Mouse (Mus musculus) embryonic facial prominence, embryonic 11.5 days (tissue): Measurements from ENCODE around the gene Pabpn1. TPM values are rescaled to one million over a fixed set of nuclear protein-coding genes. Genes with fewer than 3 reads are reported as not detected.

Experiments used
- ATAC-seq: fragments of 200-750 bp; cut with Nextera tagmentation; replicated peaks from 2 replicates; pipeline ENCODE4 v1.8.0; 2017; ENCODE audit warnings: low read depth; ENCODE audit not compliant: insufficient number of reproducible peaks, low FRiP score, low TSS enrichment
- DNase-seq: peaks from one replicate; pipeline ENCODE4 v3.0.0-alpha.2; 2015; ENCODE audit warnings: low spot score
- H3K27ac ChIP-seq: fragments of 300-500 bp; sonication (generic); replicated peaks from 2 replicates; pipeline ENCODE4 v1.5.1; 2014; ENCODE audit warnings: mild to moderate bottlenecking, low read depth, low read length, control low read depth
- H3K27me3 ChIP-seq: fragments of 300-500 bp; sonication (generic); 2 replicates; pipeline ENCODE4 v1.6.1; 2014; ENCODE audit warnings: mild to moderate bottlenecking, low read length, moderate library complexity, mixed read lengths; ENCODE audit not compliant: control insufficient read depth, insufficient read depth
- H3K36me3 ChIP-seq: fragments of 300-500 bp; sonication (generic); replicated peaks from 2 replicates; pipeline ENCODE4 v1.6.1; 2014; ENCODE audit warnings: low read depth, mild to moderate bottlenecking, low read length, moderate library complexity, mixed read lengths; ENCODE audit not compliant: control insufficient read depth, insufficient read depth
- H3K4me1 ChIP-seq: fragments of 300-500 bp; sonication (generic); 2 replicates; pipeline ENCODE4 v1.6.1; 2014; ENCODE audit warnings: low read length, mixed read lengths; ENCODE audit not compliant: control insufficient read depth, insufficient read depth
- H3K4me2 ChIP-seq: fragments of 300-500 bp; sonication (generic); 2 replicates; pipeline ENCODE4 v1.6.1; 2014; ENCODE audit warnings: low read depth, mild to moderate bottlenecking, control low read depth, low read length, moderate library complexity
- H3K4me3 ChIP-seq: fragments of 300-500 bp; sonication (generic); 2 replicates; pipeline ENCODE4 v1.5.1; 2014; ENCODE audit warnings: low read depth, low read length, control low read depth
- H3K9ac ChIP-seq: fragments of 300-500 bp; sonication (generic); replicated peaks from 2 replicates; pipeline ENCODE4 v1.6.1; 2014; ENCODE audit warnings: mild to moderate bottlenecking, control low read depth, low read length
- H3K9me3 ChIP-seq: fragments of 300-500 bp; sonication (generic); replicated peaks from 2 replicates; pipeline ENCODE4 v1.6.1; 2016; ENCODE audit warnings: mild to moderate bottlenecking, low read length, inconsistent platforms, mixed read lengths; ENCODE audit not compliant: control insufficient read depth
- WGBS: fragments of 180-500 bp; shearing (Covaris S2); extraction: QIAGEN DNeasy Blood & Tissue Kit; methylation state at CpG from one replicate; pipeline ENCODE4 v1.1.7; 2014; 5-methylcytosine and 5-hydroxymethylcytosine counted together
- polyA plus RNA-seq: library from polyadenylated mRNA; unstranded; fragments of >200 nt; fragmentation: Nextera tagmentation; extraction: Ambion mirVana; gene quantifications from 2 replicates; pipeline ENCODE4 v1.2.1, GENCODE M21; 2014

Gene Pabpn1
- polyA plus RNA-seq, 1 experiment from 2014 or later, result 167 TPM

DNA sequence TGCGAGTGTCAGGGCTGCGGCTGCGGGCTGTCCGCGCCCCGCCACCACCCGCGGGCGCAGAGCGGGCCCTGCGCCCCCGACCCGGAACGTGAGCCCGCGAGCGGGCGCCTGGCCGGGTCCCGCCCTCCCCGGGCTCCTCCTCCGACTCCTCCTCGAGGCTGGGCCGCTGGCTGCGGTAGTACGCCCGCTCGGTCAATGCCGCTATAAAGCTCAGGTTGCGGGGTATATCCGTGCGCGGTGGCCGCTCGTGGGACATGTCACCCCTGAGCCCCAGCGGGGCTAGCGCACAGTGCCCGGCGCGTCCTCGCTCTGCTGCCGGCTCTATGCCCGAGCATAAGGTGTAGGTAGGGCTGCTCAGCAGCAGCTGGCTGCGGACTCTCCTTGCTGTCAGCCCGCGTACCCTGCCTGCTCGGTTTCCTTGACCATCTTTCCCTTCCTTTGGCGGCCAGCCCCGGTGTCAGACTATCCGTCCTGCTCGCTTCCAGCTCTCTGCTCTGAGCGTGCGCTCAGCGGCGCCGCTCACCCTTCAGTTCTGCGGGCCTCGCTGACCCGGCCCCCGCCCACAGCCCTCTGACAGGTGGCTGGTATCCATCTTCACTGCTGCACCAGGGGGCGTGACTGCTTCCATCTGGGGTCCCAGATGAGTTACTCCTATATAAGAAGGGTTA lies 15.1 kb upstream of the Pabpn1 start, which contains the start of gene Ppp1r3e:
TSS of gene Ppp1r3e (minus strand) at position 503 of the 668 bp plus-strand sequence.
- peak within 1 kb of the TSS; percentile 78 for H3K9ac ChIP-seq
- H3K4me2 ChIP-seq, result peak within 1 kb of the TSS; percentile 100
- peak; percentile 69 for ATAC-seq
- peaks cover 8% of the 10 kb centered on the region for H3K27me3 ChIP-seq
- H3K4me3 ChIP-seq, result peak within 1 kb of the TSS; percentile 68
- H3K4me1 ChIP-seq, result peaks cover 4% of the 10 kb centered on the region; the same call in 1 of the 2 replicates
- H3K9me3 ChIP-seq, result no peaks in the 10 kb centered on the region
- no peaks in the 10 kb centered on the region for H3K36me3 ChIP-seq
- DNase-seq, result peak; percentile 59
- H3K27ac ChIP-seq, result 0 out of 2 replicates have a peak within 1 kb of the TSS, but pooled peaks have one; percentile 16
- WGBS, result under 1% methylated on average over 54 of the region's 61 CpGs

DNA sequence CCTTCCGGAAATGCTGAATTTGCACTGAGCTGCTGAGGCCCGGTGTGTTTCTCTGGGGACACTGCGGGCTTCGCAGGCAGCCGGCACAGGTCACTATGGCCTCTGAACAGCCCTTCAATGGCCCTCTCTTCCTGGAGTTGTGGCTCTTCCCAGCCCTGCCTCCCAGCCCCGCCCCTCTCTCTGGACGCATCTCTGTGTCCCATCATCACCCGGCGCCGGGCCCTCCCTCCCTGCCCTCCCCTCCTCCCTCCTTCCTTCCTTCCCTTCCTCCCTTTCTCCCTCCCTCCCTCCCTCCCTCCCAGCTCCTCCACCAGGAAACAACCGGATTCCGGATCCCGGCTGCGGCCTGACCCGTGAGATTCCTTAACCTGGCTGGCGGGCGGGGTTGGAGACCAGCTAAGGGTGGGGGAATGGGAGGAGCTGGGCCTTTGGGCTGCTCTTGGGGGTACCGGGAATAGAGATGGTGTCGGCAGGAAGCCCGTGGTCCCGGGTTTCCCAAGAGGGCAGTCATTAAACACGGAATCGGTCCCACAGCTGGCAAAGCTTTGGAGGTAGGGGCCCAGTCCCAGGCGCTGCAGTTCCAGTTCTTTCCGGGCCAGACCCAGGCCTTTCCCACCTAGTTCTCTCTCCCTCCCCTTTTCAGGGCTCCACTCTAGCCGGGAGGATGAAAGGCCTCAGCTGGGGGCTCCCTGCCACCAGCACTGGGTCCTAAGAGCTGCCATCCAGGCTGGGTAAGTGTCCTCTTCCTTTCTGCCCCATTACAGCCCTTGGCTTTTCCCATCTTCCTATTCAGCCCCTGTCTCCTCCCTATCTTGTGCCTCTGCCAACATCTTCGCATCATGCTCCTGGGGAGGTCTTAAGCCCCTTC lies 8.9 kb upstream of the Pabpn1 start, which contains the start of the genes Bcl2l2 and Gm20521:
TSS of gene Bcl2l2 (plus strand) at position 224 of the 868 bp plus-strand sequence.
TSS of gene Gm20521 (plus strand) at position 288 of the 868 bp plus-strand sequence.
- Histone ChIP-seq H3K4me3 (peak within 1 kb of the TSS; percentile 57), H3K36me3 (no peaks in the 10 kb centered on the region), H3K4me2 (peak within 1 kb of the TSS; percentile 76), H3K27ac (peak within 1 kb of the TSS; percentile 80), H3K9ac (peak within 1 kb of the TSS; percentile 67), H3K9me3 (no peaks in the 10 kb centered on the region), H3K4me1 (no peaks in the 10 kb centered on the region; the same call in 1 of the 2 replicates), H3K27me3 (no peaks in the 10 kb centered on the region)
- peak; percentile 90 for DNase-seq
- peak; percentile 78 for ATAC-seq
- WGBS, result 0% methylated on average over 27 of the region's 27 CpGs

- peak overlapping the region; percentile 67 for H3K9ac ChIP-seq
- peak overlapping the region; percentile 76 for H3K4me2 ChIP-seq
- peak overlapping the region; percentile 57 for H3K4me3 ChIP-seq
- WGBS, result 27% methylated on average over 21 of the region's 21 CpGs
- H3K4me1 ChIP-seq, result no peaks in the 10 kb centered on the region; the same call in 1 of the 2 replicates
- H3K27ac ChIP-seq, result peak overlapping the region; percentile 80; the same call in 1 of the 2 replicates
- no peak for DNase-seq
- ATAC-seq, result no peak
- H3K9me3 ChIP-seq, result no peaks in the 10 kb centered on the region
- H3K27me3 ChIP-seq, result no peaks in the 10 kb centered on the region
- no peaks in the 10 kb centered on the region for H3K36me3 ChIP-seq
Measured at GRCm38 (mm10) chr14:54884022-54884712, 8.1 kb upstream of the Pabpn1 start.

GRCm38 (mm10) chr14:54885309-54885708 lies 7.0 kb upstream of the Pabpn1 start:
- Histone ChIP-seq H3K27ac (no peak overlapping the region), H3K4me2 (no peak overlapping the region)
- 93% methylated on average over 11 of the region's 11 CpGs for WGBS

DNA sequence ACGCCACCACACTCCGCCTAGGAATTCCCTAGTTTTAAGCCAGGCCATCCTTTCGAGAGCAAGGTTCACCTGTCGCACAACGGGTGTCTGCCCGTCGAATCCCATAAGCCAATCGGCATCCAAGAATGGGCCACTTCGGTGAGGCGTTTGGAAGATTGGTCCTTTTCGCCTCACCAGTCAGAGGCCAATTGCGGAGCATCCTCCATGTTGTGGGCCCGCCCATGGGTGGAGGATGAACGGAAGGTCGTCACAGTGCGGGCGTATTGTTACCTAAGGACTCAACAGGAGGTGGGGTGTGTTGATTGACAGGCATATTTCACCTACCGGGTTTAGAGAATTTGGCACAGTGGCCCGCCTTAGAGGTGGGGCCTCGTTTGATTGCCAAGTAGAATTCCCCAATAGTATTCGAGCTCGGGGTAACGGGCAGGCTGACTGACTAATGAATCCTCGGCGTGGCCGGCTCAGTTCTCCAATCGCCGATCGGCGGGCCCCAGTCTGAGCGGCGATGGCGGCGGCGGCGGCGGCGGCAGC lies 1.4 kb downstream of the Pabpn1 start:
- peak; percentile 99 for ATAC-seq
- peak overlapping the region; percentile 39 for H3K4me2 ChIP-seq
- no peaks in the 10 kb centered on the region for H3K4me1 ChIP-seq
- no peaks in the 10 kb centered on the region for H3K27me3 ChIP-seq
- H3K27ac ChIP-seq, result peak overlapping the region; percentile 96
- DNase-seq, result peak; percentile 99
- peak overlapping the region; percentile 100 for H3K9ac ChIP-seq
- under 1% methylated on average over 32 of the region's 38 CpGs for WGBS
- peaks cover 6% of the 10 kb centered on the region for H3K36me3 ChIP-seq
- H3K9me3 ChIP-seq, result no peaks in the 10 kb centered on the region
- peak overlapping the region; percentile 97 for H3K4me3 ChIP-seq

More at GRCm38 (mm10) chr14:54885309-54885708, 7.0 kb upstream of the Pabpn1 start:
- no peak overlapping the region for H3K9ac ChIP-seq
- H3K27me3 ChIP-seq, result no peaks in the 10 kb centered on the region
- H3K9me3 ChIP-seq, result no peaks in the 10 kb centered on the region
- DNase-seq, result no peak
- H3K4me1 ChIP-seq, result no peaks in the 10 kb centered on the region; the same call in 1 of the 2 replicates
- ATAC-seq, result no peak
- no peak overlapping the region for H3K4me3 ChIP-seq
- no peaks in the 10 kb centered on the region for H3K36me3 ChIP-seq

- WGBS, result under 1% methylated on average over 42 of the region's 54 CpGs
- Histone ChIP-seq H3K9ac (peak overlapping the region; percentile 100), H3K36me3 (peaks cover 6% of the 10 kb centered on the region), H3K4me3 (peak overlapping the region; percentile 97), H3K27me3 (no peaks in the 10 kb centered on the region), H3K4me1 (no peaks in the 10 kb centered on the region), H3K27ac (peak overlapping the region; percentile 96), H3K9me3 (no peaks in the 10 kb centered on the region), H3K4me2 (peak overlapping the region; percentile 59)
- ATAC-seq (peak; percentile 58), DNase-seq (peak; percentile 48)
Measured at GRCm38 (mm10) chr14:54894296-54895151, 2.2 kb downstream of the Pabpn1 start.

DNA sequence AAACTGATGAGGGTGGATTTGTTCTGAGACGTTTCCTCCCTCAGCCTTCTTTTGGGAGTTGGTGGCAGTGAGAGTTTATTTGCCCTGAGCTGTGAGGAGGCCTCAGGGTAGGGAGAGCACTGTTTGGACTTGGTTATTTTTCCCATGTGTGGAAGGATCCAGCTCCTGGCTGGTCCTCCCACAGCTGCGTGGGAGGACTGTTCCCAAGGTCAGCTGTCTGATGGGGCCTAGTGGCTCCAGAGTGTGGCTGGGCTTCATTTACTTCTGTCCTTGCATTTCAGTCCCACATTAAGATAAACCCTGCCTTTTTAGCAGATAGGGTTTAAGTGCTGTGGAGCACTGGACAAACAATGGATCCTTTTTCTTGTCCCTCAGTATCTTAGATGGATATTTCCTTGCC lies 5.1 kb downstream of the Pabpn1 start:
- H3K36me3 ChIP-seq, result peaks cover 6% of the 10 kb centered on the region
- no peak overlapping the region for H3K4me2 ChIP-seq
- ATAC-seq, result no peak
- H3K4me1 ChIP-seq, result no peaks in the 10 kb centered on the region
- no peaks in the 10 kb centered on the region for H3K9me3 ChIP-seq
- WGBS, result 54% methylated on average over 2 of the region's 2 CpGs
- no peak overlapping the region for H3K9ac ChIP-seq
- no peaks in the 10 kb centered on the region for H3K27me3 ChIP-seq
- no peak overlapping the region for H3K27ac ChIP-seq
- DNase-seq, result no peak
- H3K4me3 ChIP-seq, result no peak overlapping the region
